Mouse (Mus musculus) cortical plate, adult 2 months (tissue): Measurements from ENCODE around the gene Hivep3. TPM values are rescaled to one million over a fixed set of nuclear protein-coding genes. Genes with fewer than 3 reads are reported as not detected.

ENCODE experiments used
- H3K27ac ChIP-seq: fragments of 200-500 bp; 2 replicates; pipeline ENCODE4 v1.5.1; 2012; ENCODE audit warnings: low read length, control low read depth, inconsistent platforms; ENCODE audit not compliant: insufficient read depth
- H3K4me1 ChIP-seq: fragments of 200-500 bp; 2 replicates; pipeline ENCODE4 v1.6.1; 2011; ENCODE audit warnings: low read length; ENCODE audit not compliant: control insufficient read depth, insufficient read depth
- H3K4me3 ChIP-seq: fragments of 200-500 bp; 2 replicates; pipeline ENCODE4 v1.5.1; 2011; ENCODE audit warnings: mild to moderate bottlenecking, low read length, control low read depth; ENCODE audit not compliant: insufficient read depth
- CTCF ChIP-seq: fragments of 200-500 bp; IDR thresholded peaks from 2 replicates; pipeline ENCODE4 v1.5.1; 2011; ENCODE audit warnings: mild to moderate bottlenecking, control low read depth, low read length; ENCODE audit not compliant: insufficient read depth; ENCODE audit errors: extremely low read depth
- POLR2A ChIP-seq: fragments of 200-500 bp; IDR thresholded peaks from 2 replicates; pipeline ENCODE4 v1.6.1; 2011; ENCODE audit warnings: mild to moderate bottlenecking, low read length, control low read depth; ENCODE audit not compliant: insufficient read depth; ENCODE audit errors: extremely low read depth
- polyA plus RNA-seq: library from polyadenylated mRNA; depleted of rRNA; stranded (reverse); fragments of >200 nt; gene quantifications from 2 replicates; pipeline ENCODE4 v1.2.3, GENCODE M21; 2012

Hivep3 gene
- polyA plus RNA-seq, 1 experiment, result 48.9 TPM

- TF ChIP-seq POLR2A (no peak), CTCF (no peak)
- Histone ChIP-seq H3K27ac (peak overlapping the region; percentile 9; the same call in 1 of the 2 replicates), H3K4me1 (peaks cover 33% of the 10 kb centered on the region), H3K4me3 (no peak overlapping the region)
Measured at GRCm38 (mm10) chr4:119950181-119950580, 216.6 kb downstream of the Hivep3 start.

DNA sequence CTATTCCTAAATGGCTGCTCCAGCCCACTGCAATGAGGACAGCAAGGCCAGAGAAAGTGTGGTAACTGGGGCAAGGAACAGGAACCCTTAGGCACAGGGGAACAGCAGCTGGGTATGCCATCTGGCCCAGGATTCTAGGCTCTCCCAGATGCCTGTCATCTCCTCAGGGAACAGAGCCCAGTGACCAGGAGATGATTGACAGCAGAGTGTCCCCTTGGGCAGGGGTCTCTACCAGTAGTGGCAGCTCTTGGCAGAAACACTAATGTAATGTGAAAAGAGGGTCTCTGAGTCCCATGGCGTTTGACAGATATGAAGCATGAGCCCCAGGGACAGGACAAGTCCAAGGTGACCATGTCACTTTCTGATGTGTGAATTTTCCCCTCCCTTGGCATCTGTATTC, 217.5 kb downstream of the Hivep3 start:
- Histone ChIP-seq H3K4me1 (peaks cover 38% of the 10 kb centered on the region), H3K4me3 (no peak overlapping the region), H3K27ac (no peak overlapping the region)
- TF ChIP-seq CTCF, result no peak
- no peak for TF ChIP-seq POLR2A

GRCm38 (mm10) chr4:119955008-119955407, 221.4 kb downstream of the Hivep3 start:
- no peak overlapping the region for H3K27ac ChIP-seq
- H3K4me3 ChIP-seq, result no peak overlapping the region
- H3K4me1 ChIP-seq, result peaks cover 28% of the 10 kb centered on the region
- TF ChIP-seq CTCF, result no peak
- TF ChIP-seq POLR2A, result no peak

- TF ChIP-seq CTCF (no peak), POLR2A (no peak)
- H3K4me3 ChIP-seq, result no peak overlapping the region
- no peak overlapping the region for H3K27ac ChIP-seq
- peaks cover 17% of the 10 kb centered on the region for H3K4me1 ChIP-seq
Measured at GRCm38 (mm10) chr4:119957970-119958369, 224.4 kb downstream of the Hivep3 start.

DNA sequence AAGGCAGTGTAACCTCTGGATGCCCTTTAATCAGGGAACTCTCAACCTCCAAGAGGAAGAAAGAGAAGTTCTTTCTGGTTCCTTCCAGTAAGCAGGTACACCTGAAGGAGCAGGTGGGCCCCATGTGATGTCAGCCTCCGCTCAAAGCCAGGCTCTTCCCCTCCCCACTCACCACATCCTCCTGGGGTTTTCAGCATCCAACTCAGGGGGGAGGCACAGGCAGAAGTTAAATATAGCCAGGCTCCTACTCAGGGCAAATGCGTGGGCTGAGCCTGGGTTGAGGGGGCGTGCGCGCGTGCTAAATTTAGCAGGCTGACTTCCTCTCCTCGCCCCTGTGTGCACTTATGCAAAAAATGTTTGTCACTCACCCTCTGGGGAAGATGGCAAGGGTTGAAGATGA, 225.7 kb downstream of the Hivep3 start:
- Histone ChIP-seq H3K4me3 (no peak overlapping the region), H3K4me1 (peaks cover 19% of the 10 kb centered on the region), H3K27ac (no peak overlapping the region)
- no peak for TF ChIP-seq CTCF
- no peak for TF ChIP-seq POLR2A

DNA sequence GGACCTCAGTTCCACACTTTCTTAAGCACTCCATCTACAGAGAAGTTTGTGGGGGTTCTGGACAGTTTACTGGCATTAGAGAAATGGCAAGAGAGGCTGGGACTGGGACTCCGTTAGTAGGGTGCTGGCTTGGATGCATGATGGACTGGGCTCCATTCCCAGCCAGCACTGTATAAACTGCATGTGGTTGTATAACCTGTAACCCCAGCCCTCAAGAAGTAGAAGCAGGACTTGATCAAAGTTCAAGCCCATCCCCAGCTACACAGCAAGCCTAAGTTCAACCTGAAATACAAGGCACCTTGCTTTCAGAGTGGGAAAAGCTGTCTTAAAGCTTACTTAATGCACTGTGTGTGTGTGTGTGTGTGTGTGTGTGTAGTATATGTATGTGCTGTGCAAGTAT, 226.3 kb downstream of the Hivep3 start:
- Histone ChIP-seq H3K4me1 (peaks cover 23% of the 10 kb centered on the region), H3K27ac (no peak overlapping the region), H3K4me3 (no peak overlapping the region)
- TF ChIP-seq POLR2A, result no peak
- no peak for TF ChIP-seq CTCF

DNA sequence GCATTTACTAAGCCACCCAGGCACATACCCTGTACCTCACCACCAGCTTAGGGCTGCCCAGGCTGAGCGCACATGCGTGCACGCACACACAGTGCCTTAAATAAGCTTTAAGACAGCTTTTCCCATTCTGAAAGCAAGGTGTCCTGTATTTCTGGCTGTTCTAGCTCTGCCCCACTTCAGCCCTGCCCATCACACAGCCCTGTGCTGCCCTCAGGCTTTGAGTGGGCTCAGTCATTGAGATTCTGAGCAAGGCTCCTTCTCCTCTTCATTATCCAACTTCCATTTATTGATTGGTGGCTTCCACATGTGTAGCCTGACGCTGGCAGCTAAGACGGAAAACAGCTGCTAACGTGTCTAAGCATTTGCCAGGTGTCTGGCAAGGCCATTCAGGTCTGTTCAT, 226.9 kb downstream of the Hivep3 start:
- peaks cover 26% of the 10 kb centered on the region for H3K4me1 ChIP-seq
- no peak overlapping the region for H3K4me3 ChIP-seq
- no peak for TF ChIP-seq POLR2A
- no peak for TF ChIP-seq CTCF
- no peak overlapping the region for H3K27ac ChIP-seq

DNA sequence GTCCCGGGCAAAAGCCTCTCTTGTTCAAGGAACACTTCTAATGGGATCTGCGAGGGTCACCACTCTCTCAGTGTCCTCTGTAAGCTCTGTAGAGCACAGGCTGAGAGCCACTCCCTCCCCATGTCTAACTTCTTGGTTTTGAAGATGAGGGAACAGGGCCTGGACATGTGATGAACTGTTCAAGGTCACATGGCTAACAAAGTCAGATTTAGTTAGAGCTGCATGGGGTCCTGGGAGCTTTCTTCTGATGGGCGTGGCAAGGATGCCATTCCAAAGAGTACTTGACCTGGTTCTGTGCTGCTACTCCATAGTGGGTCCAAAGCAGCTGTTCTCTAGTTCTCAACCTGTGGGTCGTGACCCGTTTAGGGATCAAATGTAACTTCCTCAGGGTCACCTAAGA, 227.6 kb downstream of the Hivep3 start:
- H3K4me1 ChIP-seq, result peaks cover 21% of the 10 kb centered on the region
- no peak overlapping the region for H3K4me3 ChIP-seq
- no peak overlapping the region for H3K27ac ChIP-seq
- TF ChIP-seq POLR2A, result no peak
- no peak for TF ChIP-seq CTCF

DNA sequence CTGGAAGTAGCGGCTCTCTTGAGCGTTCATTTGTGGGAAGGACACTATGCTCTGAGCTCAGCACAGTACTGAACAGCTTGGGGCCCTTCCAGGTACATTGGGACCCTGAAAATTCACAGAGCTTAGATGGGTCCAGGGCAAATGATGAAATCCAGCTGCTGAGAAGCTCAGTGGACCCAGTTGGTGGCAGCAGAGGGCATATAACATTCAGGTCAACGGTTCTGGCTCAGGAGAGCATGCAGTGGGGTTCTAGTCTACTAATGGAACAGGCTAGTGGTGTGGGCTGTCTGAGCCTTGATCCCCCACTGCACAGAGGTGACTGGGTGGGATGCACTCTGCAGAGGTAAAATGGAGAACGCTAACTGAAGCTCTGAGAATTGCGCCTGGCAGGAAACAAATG, 228.5 kb downstream of the Hivep3 start:
- no peak overlapping the region for H3K4me3 ChIP-seq
- TF ChIP-seq CTCF (peak; percentile 26; the same call in 1 of the 2 replicates), POLR2A (no peak)
- H3K4me1 ChIP-seq, result peaks cover 24% of the 10 kb centered on the region
- H3K27ac ChIP-seq, result no peak overlapping the region

- Histone ChIP-seq H3K4me1 (peaks cover 38% of the 10 kb centered on the region), H3K4me3 (no peak overlapping the region), H3K27ac (peak overlapping the region; percentile 68)
- TF ChIP-seq POLR2A, result no peak
- no peak for TF ChIP-seq CTCF
Measured at GRCm38 (mm10) chr4:119966105-119967072, 232.8 kb downstream of the Hivep3 start.
